Mouse (Mus musculus): ENCODE data around the gene Scamp4. TPM values are rescaled to one million over a fixed set of nuclear protein-coding genes. Genes with fewer than 3 reads are reported as not detected.

The Scamp4 gene
- polyA plus RNA-seq, 1 experiment from 2014 or later = 65.9 TPM

Small RNA genes within 50 kb of the gene (microRNA-seq; reads per million reads assigned to microRNA genes)
- not detected for gene Mir6912

Other genes with a start within 250 kb of the Scamp4 start
- gene Plk5, start 246.4 kb upstream of the Scamp4 start, polyA plus RNA-seq (2014; fragmentation: Nextera tagmentation; extraction: Ambion mirVana) = not detected in 2 replicates
- 3.9 and 6.3 TPM in 2 replicates for gene Mex3d, start 215.2 kb upstream of the Scamp4 start, polyA plus RNA-seq (2014; fragmentation: Nextera tagmentation; extraction: Ambion mirVana)
- gene Mbd3, start 203.3 kb upstream of the Scamp4 start, polyA plus RNA-seq (2014; fragmentation: Nextera tagmentation; extraction: Ambion mirVana) = 116 and 125 TPM in 2 replicates
- gene Uqcr11, start 196.0 kb upstream of the Scamp4 start, polyA plus RNA-seq (2014; fragmentation: Nextera tagmentation; extraction: Ambion mirVana) = 2,007 and 2,169 TPM in 2 replicates
- 48.6 and 54.0 TPM in 2 replicates for gene Tcf3, start 169.2 kb upstream of the Scamp4 start, polyA plus RNA-seq (2014; fragmentation: Nextera tagmentation; extraction: Ambion mirVana)
- not detected in 2 replicates for gene Onecut3, start 108.0 kb upstream of the Scamp4 start, polyA plus RNA-seq (2014; fragmentation: Nextera tagmentation; extraction: Ambion mirVana)
- 0.08 and 0.09 TPM in 2 replicates for gene Atp8b3, start 63.7 kb upstream of the Scamp4 start, polyA plus RNA-seq (2014; fragmentation: Nextera tagmentation; extraction: Ambion mirVana)
- 16.7 and 17.0 TPM in 2 replicates for gene Rexo1, start 41.3 kb upstream of the Scamp4 start, polyA plus RNA-seq (2014; fragmentation: Nextera tagmentation; extraction: Ambion mirVana)
- 3.5 and 5.0 TPM in 2 replicates for gene Klf16, start 25.6 kb upstream of the Scamp4 start, polyA plus RNA-seq (2014; fragmentation: Nextera tagmentation; extraction: Ambion mirVana)
- 119 and 141 TPM in 2 replicates for gene Abhd17a, start 12.5 kb upstream of the Scamp4 start, polyA plus RNA-seq (2014; fragmentation: Nextera tagmentation; extraction: Ambion mirVana)
- 2.6 and 3.6 TPM in 2 replicates for gene Adat3, start within 50 bp of the Scamp4 start, polyA plus RNA-seq (2014; fragmentation: Nextera tagmentation; extraction: Ambion mirVana)
- gene Gm49322, start 3.1 kb downstream of the Scamp4 start, polyA plus RNA-seq (2014; fragmentation: Nextera tagmentation; extraction: Ambion mirVana) = 0.88 and 1.4 TPM in 2 replicates
- 64.8 and 65.0 TPM in 2 replicates for gene Csnk1g2, start 20.0 kb downstream of the Scamp4 start, polyA plus RNA-seq (2014; fragmentation: Nextera tagmentation; extraction: Ambion mirVana)
- gene Btbd2, start 54.2 kb downstream of the Scamp4 start, polyA plus RNA-seq (2014; fragmentation: Nextera tagmentation; extraction: Ambion mirVana) = 49.4 and 53.8 TPM in 2 replicates
- gene Mknk2, start 75.2 kb downstream of the Scamp4 start, polyA plus RNA-seq (2014; fragmentation: Nextera tagmentation; extraction: Ambion mirVana) = 69.5 and 82.7 TPM in 2 replicates
- gene Mob3a, start 99.1 kb downstream of the Scamp4 start, polyA plus RNA-seq (2014; fragmentation: Nextera tagmentation; extraction: Ambion mirVana) = 19.1 and 22.3 TPM in 2 replicates
- 3.5 and 7.0 TPM in 2 replicates for gene Izumo4, start 99.3 kb downstream of the Scamp4 start, polyA plus RNA-seq (2014; fragmentation: Nextera tagmentation; extraction: Ambion mirVana)
- 45.0 and 54.5 TPM in 2 replicates for gene Ap3d1, start 139.4 kb downstream of the Scamp4 start, polyA plus RNA-seq (2014; fragmentation: Nextera tagmentation; extraction: Ambion mirVana)
- 26.5 and 28.2 TPM in 2 replicates for gene Dot1l, start 152.3 kb downstream of the Scamp4 start, polyA plus RNA-seq (2014; fragmentation: Nextera tagmentation; extraction: Ambion mirVana)
- 49.2 and 51.0 TPM in 2 replicates for gene Sf3a2, start 195.3 kb downstream of the Scamp4 start, polyA plus RNA-seq (2014; fragmentation: Nextera tagmentation; extraction: Ambion mirVana)
- 71.1 and 75.4 TPM in 2 replicates for gene Plekhj1, start 195.8 kb downstream of the Scamp4 start, polyA plus RNA-seq (2014; fragmentation: Nextera tagmentation; extraction: Ambion mirVana)
- gene Amh, start 202.4 kb downstream of the Scamp4 start, polyA plus RNA-seq (2014; fragmentation: Nextera tagmentation; extraction: Ambion mirVana) = 0.12 TPM in 1 of 2 replicates, not detected in the other
- gene Jsrp1, start 210.6 kb downstream of the Scamp4 start, polyA plus RNA-seq (2014; fragmentation: Nextera tagmentation; extraction: Ambion mirVana) = 5.5 and 5.6 TPM in 2 replicates
- 2,025 and 2,172 TPM in 2 replicates for gene Oaz1, start 223.8 kb downstream of the Scamp4 start, polyA plus RNA-seq (2014; fragmentation: Nextera tagmentation; extraction: Ambion mirVana)
- gene Lingo3, start 241.2 kb downstream of the Scamp4 start, polyA plus RNA-seq (2014; fragmentation: Nextera tagmentation; extraction: Ambion mirVana) = 0.46 TPM in 2 replicates

All from heart, embryonic 14.5 days (tissue).